ENCODE assay signal across 16 mouse cellular contexts in genomic region chr6:111293505-111294001, GRCm38 (mm10).
A peak's percentile ranks its signal among the peaks of the same experiment; 100 is the strongest.
DNase-seq lines count a peak whose midpoint lies in the region; ATAC-seq and TF ChIP-seq lines count a peak whose summit lies in the region.
"Had no signal": no experiment of that assay in that cellular context is flagged by ENCODE, and none has a peak within 500 bp of the region (broad histone marks: within the 10 kb centered on the region; RNA-seq: fewer than 3 reads in every experiment).

No protein-coding gene starts in this region.

- no peak overlapping the region for H3K27ac ChIP-seq in midbrain, embryonic 12.5 days (replicated peaks)
- no peak overlapping the region for H3K27ac ChIP-seq in midbrain, embryonic 10.5 days (replicated peaks)
- H3K27ac ChIP-seq in forebrain, embryonic 15.5 days (replicated peaks) = no peak overlapping the region
- peak overlapping the region; percentile 20; the same call in 1 of the 2 replicates for H3K27ac ChIP-seq in hindbrain, postnatal 0 days
- H3K27ac ChIP-seq: liver, embryonic 13.5 days had no signal

- H3K27me3 ChIP-seq in midbrain, embryonic 12.5 days = no peaks in the 10 kb centered on the region
- H3K27me3 ChIP-seq in midbrain, embryonic 10.5 days (ENCODE audit: low read depth, poor library complexity, severe bottlenecking) = no peaks in the 10 kb centered on the region
- no peaks in the 10 kb centered on the region for H3K27me3 ChIP-seq in forebrain, embryonic 15.5 days
- no peaks in the 10 kb centered on the region for H3K27me3 ChIP-seq in hindbrain, postnatal 0 days (ENCODE audit: insufficient read depth, low read length)
- H3K27me3 ChIP-seq: liver, embryonic 13.5 days had no signal

- no peak overlapping the region for H3K9ac ChIP-seq in midbrain, embryonic 12.5 days (replicated peaks)
- H3K9ac ChIP-seq in forebrain, embryonic 15.5 days (replicated peaks) = no peak overlapping the region
- no peak overlapping the region for H3K9ac ChIP-seq in hindbrain, postnatal 0 days (replicated peaks; ENCODE audit: low read length)
- H3K9ac ChIP-seq: liver, embryonic 13.5 days had no signal

- H3K4me3 ChIP-seq in midbrain, embryonic 12.5 days = no peak overlapping the region
- H3K4me3 ChIP-seq in midbrain, embryonic 10.5 days = no peak overlapping the region
- H3K4me3 ChIP-seq in forebrain, embryonic 15.5 days = no peak overlapping the region
- no peak overlapping the region for H3K4me3 ChIP-seq in hindbrain, postnatal 0 days (ENCODE audit: low read length)
- H3K4me3 ChIP-seq: liver, embryonic 13.5 days had no signal

- H3K36me3 ChIP-seq in midbrain, embryonic 12.5 days = no peaks in the 10 kb centered on the region
- H3K36me3 ChIP-seq in midbrain, embryonic 10.5 days = no peaks in the 10 kb centered on the region
- H3K36me3 ChIP-seq in forebrain, embryonic 15.5 days = no peaks in the 10 kb centered on the region
- H3K36me3 ChIP-seq in hindbrain, postnatal 0 days (ENCODE audit: insufficient read depth, low read length) = no peaks in the 10 kb centered on the region
- H3K36me3 ChIP-seq: G1E; liver, embryonic 13.5 days had no signal

- no peak for TF ChIP-seq CTCF in hindbrain, postnatal 0 days (IDR thresholded peaks at IDR 0.05; ENCODE audit: low read depth)

- 47% methylated on average over 5 of the region's 5 CpGs for WGBS in midbrain, embryonic 12.5 days
- 54% methylated on average over 5 of the region's 5 CpGs for WGBS in midbrain, embryonic 10.5 days
- WGBS in forebrain, embryonic 15.5 days = 8% methylated on average over 5 of the region's 5 CpGs
- WGBS in hindbrain, postnatal 0 days = 17% methylated on average over 5 of the region's 5 CpGs

- 0 out of 2 replicates have a peak, but pooled peaks have one; percentile 63 for ATAC-seq in midbrain, embryonic 12.5 days (ENCODE audit: low FRiP score, low read depth)
- peak; percentile 84 for ATAC-seq in forebrain, embryonic 15.5 days (replicated peaks)
- ATAC-seq in hindbrain, postnatal 0 days = peak; percentile 70; the same call in 1 of the 2 replicates

- DNase-seq in midbrain, embryonic 10.5 days (ENCODE audit: low spot score) = no peak
- peak; percentile 58 for DNase-seq in hindbrain, postnatal 0 days (ENCODE audit: low spot score)
- DNase-seq in retina, postnatal 1 day = peak; percentile 92
- DNase-seq in spleen, postnatal 36 days (ENCODE audit: low spot score in 2 of 2) = no peak
- no peak for DNase-seq in layer of hippocampus, postnatal 10 days (ENCODE audit: low spot score in 2 of 2)
- no peak for DNase-seq in gastrocnemius, postnatal 25 days
- DNase-seq: adrenal gland, adult 8-10 months; cerebellum, adult 9-10 months; heart, adult 11 months; kidney, adult 9 months; liver, embryonic 13.5 days; right cerebral cortex, postnatal 4 days; thymus, adult 2 months had no signal

- H3K9me3 ChIP-seq in midbrain, embryonic 12.5 days = no peaks in the 10 kb centered on the region
- H3K9me3 ChIP-seq in midbrain, embryonic 10.5 days (replicated peaks) = no peaks in the 10 kb centered on the region
- no peaks in the 10 kb centered on the region for H3K9me3 ChIP-seq in forebrain, embryonic 15.5 days
- H3K9me3 ChIP-seq in hindbrain, postnatal 0 days (ENCODE audit: low read length) = no peaks in the 10 kb centered on the region
- H3K9me3 ChIP-seq: G1E; liver, embryonic 13.5 days had no signal

- H3K4me2 ChIP-seq in midbrain, embryonic 12.5 days (replicated peaks) = no peak overlapping the region
- H3K4me2 ChIP-seq in forebrain, embryonic 15.5 days (replicated peaks) = no peak overlapping the region
- no peak overlapping the region for H3K4me2 ChIP-seq in hindbrain, postnatal 0 days (ENCODE audit: low read depth, low read length)
- H3K4me2 ChIP-seq: liver, embryonic 13.5 days had no signal

- peaks cover 2% of the 10 kb centered on the region; the same call in 1 of the 2 replicates for H3K4me1 ChIP-seq in midbrain, embryonic 12.5 days
- H3K4me1 ChIP-seq in midbrain, embryonic 10.5 days = no peaks in the 10 kb centered on the region
- H3K4me1 ChIP-seq in forebrain, embryonic 15.5 days = peaks cover 6% of the 10 kb centered on the region
- 0 out of 2 replicates have a peak, but pooled peaks cover 5% of the 10 kb centered on the region for H3K4me1 ChIP-seq in hindbrain, postnatal 0 days (ENCODE audit: insufficient read depth, low read length)
- H3K4me1 ChIP-seq: liver, embryonic 13.5 days had no signal

Comparison
In these comparisons a context has a peak if more than half of its experiments do, and no peak if none do; other contexts are left out.
1. DNase-seq: peak in hindbrain, postnatal 0 days (single experiment) and retina, postnatal 1 day (single experiment); none in midbrain, embryonic 10.5 days (single experiment), spleen, postnatal 36 days (0 of 2), layer of hippocampus, postnatal 10 days (0 of 2) and gastrocnemius, postnatal 25 days (single experiment).
2. Peak in every context shown above with its lines, with median percentiles within 50 percentile points of each other: ATAC-seq.